Mouse (Mus musculus): ENCODE data around the gene Hectd3. TPM values are rescaled to one million over a fixed set of nuclear protein-coding genes. Genes with fewer than 3 reads are reported as not detected.

The Hectd3 gene
- polyA plus RNA-seq, 1 experiment from 2014 or later = 25.1 TPM

- Histone ChIP-seq H3K4me2 (replicated peaks; ENCODE audit: low read depth) (no peak overlapping the region), H3K27ac (ENCODE audit: low read depth, low read length) (no peak overlapping the region), H3K9me3 (ENCODE audit: control insufficient read depth) (no peaks in the 10 kb centered on the region), H3K36me3 (ENCODE audit: control insufficient read depth, insufficient read depth) (peaks cover 73% of the 10 kb centered on the region), H3K9ac (ENCODE audit: low read depth, low read length) (no peak overlapping the region), H3K4me3 (ENCODE audit: low read depth, low read length) (no peak overlapping the region), H3K27me3 (replicated peaks; ENCODE audit: control insufficient read depth, insufficient read depth, low read length) (no peaks in the 10 kb centered on the region), H3K4me1 (replicated peaks; ENCODE audit: control insufficient read depth, insufficient read depth, low read length) (no peaks in the 10 kb centered on the region)
- TF ChIP-seq CTCF (IDR thresholded peaks at IDR 0.05; ENCODE audit: low read depth) = no peak
- no peak for ATAC-seq
- WGBS = 93% methylated on average over 16 of the region's 16 CpGs
Measured at GRCm38 (mm10) chr4:117001957-117002356, 6.8 kb downstream of the Hectd3 start.

- Histone ChIP-seq H3K36me3 (ENCODE audit: control insufficient read depth, insufficient read depth) (peaks cover 67% of the 10 kb centered on the region), H3K4me3 (ENCODE audit: low read depth, low read length) (no peak overlapping the region), H3K4me2 (replicated peaks; ENCODE audit: low read depth) (no peak overlapping the region), H3K27ac (ENCODE audit: low read depth, low read length) (no peak overlapping the region), H3K4me1 (replicated peaks; ENCODE audit: control insufficient read depth, insufficient read depth, low read length) (no peaks in the 10 kb centered on the region), H3K27me3 (replicated peaks; ENCODE audit: control insufficient read depth, insufficient read depth, low read length) (no peaks in the 10 kb centered on the region), H3K9me3 (ENCODE audit: control insufficient read depth) (no peaks in the 10 kb centered on the region), H3K9ac (ENCODE audit: low read depth, low read length) (no peak overlapping the region)
- ATAC-seq = peak; percentile 61
- TF ChIP-seq CTCF (IDR thresholded peaks at IDR 0.05; ENCODE audit: low read depth) = peak; percentile 90
- 57% methylated on average over 38 of the region's 38 CpGs for WGBS
Measured at GRCm38 (mm10) chr4:117002543-117003521, 7.7 kb downstream of the Hectd3 start.

GRCm38 (mm10) chr4:117004649-117005048 is 9.5 kb downstream of the Hectd3 start:
- Histone ChIP-seq H3K36me3 (ENCODE audit: control insufficient read depth, insufficient read depth) (peaks cover 50% of the 10 kb centered on the region), H3K9me3 (ENCODE audit: control insufficient read depth) (no peaks in the 10 kb centered on the region), H3K4me3 (ENCODE audit: low read depth, low read length) (no peak overlapping the region), H3K4me2 (replicated peaks; ENCODE audit: low read depth) (no peak overlapping the region), H3K4me1 (replicated peaks; ENCODE audit: control insufficient read depth, insufficient read depth, low read length) (no peaks in the 10 kb centered on the region), H3K27me3 (replicated peaks; ENCODE audit: control insufficient read depth, insufficient read depth, low read length) (no peaks in the 10 kb centered on the region), H3K27ac (ENCODE audit: low read depth, low read length) (no peak overlapping the region), H3K9ac (ENCODE audit: low read depth, low read length) (no peak overlapping the region)
- WGBS = 90% methylated on average over 4 of the region's 4 CpGs
- no peak for ATAC-seq
- no peak for TF ChIP-seq CTCF (IDR thresholded peaks at IDR 0.05; ENCODE audit: low read depth)

GRCm38 (mm10) chr4:117005611-117006400 is 10.7 kb downstream of the Hectd3 start:
- WGBS = 72% methylated on average over 7 of the region's 7 CpGs

GRCm38 (mm10) chr4:117007058-117007457 is 11.9 kb downstream of the Hectd3 start:
- ATAC-seq = no peak
- Histone ChIP-seq H3K27ac (ENCODE audit: low read depth, low read length) (no peak overlapping the region), H3K9ac (ENCODE audit: low read depth, low read length) (no peak overlapping the region), H3K4me3 (ENCODE audit: low read depth, low read length) (no peak overlapping the region), H3K4me1 (replicated peaks; ENCODE audit: control insufficient read depth, insufficient read depth, low read length) (no peaks in the 10 kb centered on the region), H3K9me3 (ENCODE audit: control insufficient read depth) (no peaks in the 10 kb centered on the region), H3K27me3 (replicated peaks; ENCODE audit: control insufficient read depth, insufficient read depth, low read length) (no peaks in the 10 kb centered on the region), H3K36me3 (ENCODE audit: control insufficient read depth, insufficient read depth) (peaks cover 27% of the 10 kb centered on the region), H3K4me2 (replicated peaks; ENCODE audit: low read depth) (no peak overlapping the region)
- TF ChIP-seq CTCF (IDR thresholded peaks at IDR 0.05; ENCODE audit: low read depth) = no peak
- 70% methylated on average over 3 of the region's 3 CpGs for WGBS

More at GRCm38 (mm10) chr4:117005611-117006400, 10.7 kb downstream of the Hectd3 start:
- Histone ChIP-seq H3K4me2 (replicated peaks; ENCODE audit: low read depth) (no peak overlapping the region), H3K27ac (ENCODE audit: low read depth, low read length) (no peak overlapping the region), H3K9me3 (ENCODE audit: control insufficient read depth) (no peaks in the 10 kb centered on the region), H3K36me3 (ENCODE audit: control insufficient read depth, insufficient read depth) (peaks cover 40% of the 10 kb centered on the region), H3K9ac (ENCODE audit: low read depth, low read length) (no peak overlapping the region), H3K27me3 (replicated peaks; ENCODE audit: control insufficient read depth, insufficient read depth, low read length) (no peaks in the 10 kb centered on the region), H3K4me1 (replicated peaks; ENCODE audit: control insufficient read depth, insufficient read depth, low read length) (no peaks in the 10 kb centered on the region), H3K4me3 (ENCODE audit: low read depth, low read length) (no peak overlapping the region)
- peak; percentile 10; the same call in 1 of the 2 replicates for TF ChIP-seq CTCF (IDR thresholded peaks at IDR 0.05; ENCODE audit: low read depth)
- ATAC-seq = no peak

GRCm38 (mm10) chr4:117010231-117010630 is 15.1 kb downstream of the Hectd3 start:
- H3K4me1 ChIP-seq (replicated peaks; ENCODE audit: control insufficient read depth, insufficient read depth, low read length) = no peaks in the 10 kb centered on the region
- WGBS = 79% methylated on average over 5 of the region's 5 CpGs
- no peaks in the 10 kb centered on the region for H3K36me3 ChIP-seq (ENCODE audit: control insufficient read depth, insufficient read depth)
- no peak for ATAC-seq
- H3K4me3 ChIP-seq (ENCODE audit: low read depth, low read length) = no peak overlapping the region
- H3K9ac ChIP-seq (ENCODE audit: low read depth, low read length) = no peak overlapping the region
- H3K27me3 ChIP-seq (replicated peaks; ENCODE audit: control insufficient read depth, insufficient read depth, low read length) = no peaks in the 10 kb centered on the region
- no peaks in the 10 kb centered on the region for H3K9me3 ChIP-seq (ENCODE audit: control insufficient read depth)
- H3K27ac ChIP-seq (ENCODE audit: low read depth, low read length) = no peak overlapping the region
- H3K4me2 ChIP-seq (replicated peaks; ENCODE audit: low read depth) = no peak overlapping the region
- TF ChIP-seq CTCF (IDR thresholded peaks at IDR 0.05; ENCODE audit: low read depth) = no peak

Data from intestine, postnatal 0 days (tissue).